Mouse (Mus musculus): ENCODE measurements around the gene Gm44511.

DNA sequence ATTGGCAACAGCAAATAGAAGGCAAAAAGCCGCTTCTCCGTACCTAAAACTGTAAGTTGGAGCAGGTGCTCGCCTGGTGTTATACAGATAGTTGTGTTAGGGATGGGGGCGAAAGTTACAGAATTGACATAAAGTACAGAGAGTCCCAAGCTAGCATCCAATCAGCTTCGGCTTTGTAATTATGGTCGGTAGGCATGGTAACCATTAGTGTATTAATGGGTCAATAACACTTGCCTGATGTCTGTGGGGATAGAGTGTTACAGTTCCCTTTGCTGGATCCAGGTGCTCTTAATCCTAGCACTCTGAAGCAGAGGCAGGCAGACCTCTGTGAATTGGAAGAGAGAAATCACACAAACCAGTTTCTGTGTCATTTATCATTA is 10.8 kb upstream of the Gm44511 start:
- TF ChIP-seq CTCF (IDR thresholded peaks at IDR 0.05; ENCODE audit: borderline replicate concordance, insufficient read depth, low read length) (no peak), POLR2A (IDR thresholded peaks at IDR 0.05; ENCODE audit: low read depth, low read length) (no peak)
